Mouse (Mus musculus) megakaryocyte-erythroid progenitor cell, adult 5-6 weeks (primary cell): ENCODE measurements around the gene Gpr158. TPM values are rescaled to one million over a fixed set of nuclear protein-coding genes. Genes with fewer than 3 reads are reported as not detected.

Source experiments
- ATAC-seq: replicated peaks from 2 replicates; pipeline ENCODE4 v1.8.0; 2016; ENCODE audit warnings: mild to moderate bottlenecking, inconsistent platforms; ENCODE audit not compliant: severe bottlenecking, poor library complexity, low FRiP score, low TSS enrichment
- total RNA-seq, 2 experiments: library from RNA; stranded (forward) in 1 of 2; stranded (reverse) in 1 of 2; fragments of 200-1000, 215-1000 nt in 1 of 2; fragments of >200 nt in 1 of 2; fragmentation: Nextera tagmentation in 1 of 2; gene quantifications; 2 replicates each; pipeline ENCODE4 v1.2.3; 2014 to 2017

Gene Gpr158
- total RNA-seq, 2 experiments from 2014 or later, result not detected

DNA sequence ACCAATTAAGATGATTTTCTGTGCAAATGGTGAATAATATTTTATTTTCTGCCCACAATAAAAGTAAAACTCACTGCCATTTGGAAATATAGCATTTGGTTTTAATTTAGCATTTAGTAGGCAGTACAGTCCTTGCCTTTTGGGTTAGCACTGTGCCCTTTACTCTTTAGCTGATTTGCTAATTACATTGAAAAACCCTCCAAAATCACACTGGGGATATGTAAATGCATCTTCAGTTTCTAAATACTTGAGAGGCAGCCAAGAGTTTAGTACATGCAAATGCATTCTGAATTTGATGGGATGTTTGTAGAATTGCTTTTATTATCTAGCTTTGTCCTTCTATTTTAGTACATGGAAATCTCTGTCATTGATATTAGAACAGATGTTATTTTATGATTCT, 163.4 kb downstream of the Gpr158 start:
- ATAC-seq, result no peak

DNA sequence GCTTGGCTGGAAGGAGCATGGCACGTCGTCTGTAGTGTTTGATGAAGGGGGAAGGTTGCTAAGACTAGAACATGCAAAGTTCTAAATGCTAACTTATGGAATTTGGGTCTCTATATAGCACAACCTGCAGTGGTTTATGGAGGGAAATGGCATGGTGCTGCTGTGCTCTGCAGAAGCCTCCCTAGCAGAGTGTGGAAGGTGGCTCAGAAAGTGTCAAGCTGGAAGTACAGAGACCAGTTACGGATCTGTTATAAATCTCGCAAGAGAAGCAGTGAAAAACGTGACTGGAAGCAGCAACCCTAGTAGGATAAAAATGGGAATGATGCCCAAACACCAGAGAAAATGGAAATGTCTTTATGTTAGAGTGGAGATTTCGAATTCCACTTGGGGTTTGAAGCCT, 251.8 kb downstream of the Gpr158 start:
- ATAC-seq, result no peak

DNA sequence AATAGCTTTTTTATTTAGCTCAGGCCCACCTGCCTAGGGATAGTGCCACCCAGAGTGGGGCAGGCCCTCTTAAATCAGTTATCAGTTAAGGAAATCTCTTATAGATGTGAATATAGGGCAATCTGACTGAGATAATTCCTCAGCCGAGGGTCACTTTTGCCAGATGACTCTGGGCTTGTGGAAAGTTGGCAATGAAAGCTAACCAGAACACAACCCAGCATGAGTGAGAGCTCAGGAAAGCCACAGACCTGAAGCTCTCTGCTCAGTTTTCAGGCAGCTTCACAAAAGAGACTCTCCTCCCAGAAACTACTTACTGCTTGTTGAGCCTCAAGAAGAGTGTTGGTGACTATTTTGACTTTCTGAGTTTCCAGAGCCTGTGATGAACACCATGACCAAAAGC, 264.8 kb downstream of the Gpr158 start:
- no peak for ATAC-seq

DNA sequence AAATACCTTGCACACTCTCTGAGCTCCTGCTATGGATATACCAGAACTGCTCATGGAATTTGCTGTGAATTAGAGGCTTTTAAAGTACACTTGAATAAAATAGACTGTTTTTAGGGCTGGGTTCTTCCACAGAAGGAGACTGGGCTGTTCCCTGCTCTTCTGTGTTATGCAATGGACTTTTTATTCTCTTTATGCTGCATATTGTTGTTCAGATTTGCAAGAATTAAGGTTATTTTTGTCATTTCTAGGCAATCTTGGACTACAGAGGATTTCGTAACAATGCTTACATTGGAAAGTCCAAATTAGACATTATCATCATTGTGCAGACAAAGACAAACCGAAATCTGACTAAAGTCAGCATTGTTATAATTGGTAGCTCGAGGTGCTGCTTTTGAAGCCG, 298.4 kb downstream of the Gpr158 start:
- ATAC-seq, result no peak

DNA sequence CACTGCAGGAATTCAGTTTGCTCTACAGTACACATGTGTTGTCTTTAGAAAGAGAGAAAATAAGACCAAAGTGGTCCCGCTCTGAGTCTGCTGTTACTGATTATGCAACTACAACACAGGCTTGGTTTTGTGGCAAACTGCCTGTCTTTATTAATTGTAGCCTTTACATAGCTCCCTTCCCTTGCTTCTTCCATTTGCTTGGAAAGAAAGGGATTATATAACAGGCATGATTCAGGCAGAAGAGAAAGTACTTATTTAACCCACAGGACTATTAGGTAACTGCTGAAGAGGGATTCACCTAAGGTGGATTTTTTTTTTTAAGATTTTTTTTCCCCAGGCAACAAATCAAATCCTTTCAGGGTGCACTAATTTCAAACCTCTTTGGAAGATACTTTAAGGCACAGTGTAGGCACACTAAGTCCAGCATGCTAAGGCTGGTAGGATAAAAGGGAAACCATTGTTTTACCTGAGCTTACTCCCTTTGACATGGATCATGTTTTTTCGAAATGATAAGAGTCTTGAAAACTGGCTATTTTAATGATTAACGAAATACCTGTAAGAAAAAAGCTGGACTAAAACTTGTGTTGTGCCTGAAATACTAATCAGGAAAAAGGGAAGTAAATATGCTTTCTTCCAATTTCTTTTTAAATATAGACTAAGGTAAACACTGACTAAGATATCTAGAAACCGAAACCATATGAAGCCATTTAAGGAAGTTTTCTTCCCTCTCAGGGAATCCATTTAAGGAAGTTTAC, 308.9 kb downstream of the Gpr158 start:
- ATAC-seq, result no peak

DNA sequence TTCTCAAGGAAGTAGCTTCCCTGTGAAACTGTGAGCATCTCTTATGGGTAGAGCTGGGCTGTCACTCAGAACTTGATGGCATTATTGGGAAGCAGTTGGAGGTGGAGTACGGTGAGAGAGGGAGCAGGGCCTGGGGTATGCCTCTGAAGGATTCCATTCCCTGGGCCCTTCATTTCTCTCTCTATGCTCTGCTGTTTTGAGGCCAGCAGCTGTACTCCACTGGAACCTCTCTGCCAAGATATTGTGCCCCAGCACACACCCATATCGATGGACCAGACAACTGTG, 309.4 kb downstream of the Gpr158 start:
- ATAC-seq, result no peak

DNA sequence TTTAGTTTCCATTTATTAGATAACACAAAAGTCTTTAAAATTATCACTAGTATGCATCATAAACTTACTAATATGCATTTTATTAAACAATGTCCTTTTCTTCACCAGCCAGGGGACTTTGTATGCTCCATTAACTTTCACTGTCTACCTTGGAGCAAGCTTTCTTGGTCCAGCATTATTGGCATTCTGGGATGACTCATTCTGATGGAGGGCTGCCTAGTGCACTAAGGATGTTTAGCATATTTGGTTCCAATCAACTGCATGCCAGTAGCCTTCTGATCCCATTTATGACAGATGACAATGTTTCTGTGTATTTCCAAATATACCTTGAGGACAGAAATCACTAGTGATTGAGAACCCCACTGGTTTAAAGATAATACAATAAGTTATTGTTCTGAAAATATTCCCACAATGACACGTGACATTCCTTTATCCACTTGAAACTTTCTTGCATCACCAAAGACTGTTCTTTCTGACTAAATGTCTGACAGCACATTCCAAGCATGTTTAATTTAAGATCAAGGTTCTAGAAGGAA, 313.5 kb downstream of the Gpr158 start:
- ATAC-seq, result no peak

DNA sequence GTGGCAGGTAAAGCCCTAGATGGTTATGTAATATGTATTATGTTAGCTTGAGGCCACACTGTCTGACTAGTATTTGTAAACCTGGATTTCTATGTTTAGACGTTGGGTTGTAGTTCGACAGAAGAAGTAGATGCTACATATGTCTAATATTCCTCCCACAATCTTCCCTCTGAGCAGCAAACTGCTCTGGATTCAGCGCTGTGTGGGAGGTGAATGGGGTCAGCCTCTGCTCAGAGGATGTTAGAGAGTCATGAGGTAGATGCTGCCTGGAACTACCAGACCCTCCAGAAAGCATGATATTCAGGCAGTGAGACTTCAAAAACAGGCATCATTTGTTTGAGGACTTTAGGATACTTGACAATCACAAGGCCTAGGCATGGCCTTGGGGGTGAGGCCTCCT, 317.4 kb downstream of the Gpr158 start:
- ATAC-seq, result no peak

DNA sequence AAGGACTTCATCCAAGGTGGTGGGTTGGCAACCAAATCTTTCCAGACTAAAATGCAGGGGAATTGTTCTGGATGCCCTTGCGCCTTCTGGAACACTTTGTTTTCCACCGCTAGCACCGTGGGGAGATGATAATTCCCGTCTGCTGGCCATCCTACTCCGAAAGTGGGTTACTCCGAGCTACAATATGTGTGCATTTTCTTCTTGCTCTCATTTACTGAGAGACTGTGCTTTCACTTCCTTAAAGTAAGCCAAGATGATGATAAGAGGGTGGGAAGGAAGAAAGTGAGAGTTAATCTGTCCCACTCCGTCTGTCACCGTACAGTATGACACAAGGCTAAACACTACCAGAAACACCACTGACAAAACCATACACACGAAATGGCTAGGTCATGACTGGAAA, 325.8 kb downstream of the Gpr158 start:
- no peak for ATAC-seq

DNA sequence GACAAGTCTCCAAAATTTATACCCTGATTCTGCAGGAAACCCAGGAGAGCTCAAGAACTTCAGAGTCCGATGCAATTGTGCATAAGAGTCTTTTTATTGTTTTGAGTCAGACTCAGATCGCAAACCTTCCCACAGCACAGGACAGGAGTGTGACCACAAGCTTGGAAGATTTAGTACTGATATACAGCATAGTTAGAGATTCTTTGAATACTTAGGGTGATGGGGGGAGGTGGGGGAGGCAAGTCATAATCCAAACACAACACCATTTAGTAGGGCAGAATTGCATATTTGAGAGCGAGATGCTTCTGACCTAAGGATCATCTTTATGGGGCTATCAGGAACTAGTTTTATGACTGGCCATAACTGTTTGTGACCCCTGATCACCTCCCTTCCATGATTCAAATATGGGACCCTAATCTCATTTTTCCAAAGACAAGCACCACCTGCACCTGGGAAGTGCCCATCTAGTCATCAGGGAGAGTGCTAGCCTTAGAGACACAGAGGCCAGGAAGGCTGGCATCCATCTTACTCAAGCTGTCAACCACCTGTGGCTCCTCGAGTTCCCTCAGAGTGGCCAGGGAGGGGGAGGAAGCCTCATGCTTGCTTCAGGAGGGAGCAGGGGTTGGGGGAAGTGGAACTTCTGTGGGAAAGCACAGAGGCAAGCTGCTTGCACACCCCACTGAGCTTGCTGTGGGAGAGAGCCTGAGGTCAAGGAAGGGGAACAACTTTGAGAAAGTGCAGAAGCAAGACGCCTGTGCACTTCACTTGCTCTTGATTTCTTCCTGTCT, 326.7 kb downstream of the Gpr158 start:
- no peak for ATAC-seq

DNA sequence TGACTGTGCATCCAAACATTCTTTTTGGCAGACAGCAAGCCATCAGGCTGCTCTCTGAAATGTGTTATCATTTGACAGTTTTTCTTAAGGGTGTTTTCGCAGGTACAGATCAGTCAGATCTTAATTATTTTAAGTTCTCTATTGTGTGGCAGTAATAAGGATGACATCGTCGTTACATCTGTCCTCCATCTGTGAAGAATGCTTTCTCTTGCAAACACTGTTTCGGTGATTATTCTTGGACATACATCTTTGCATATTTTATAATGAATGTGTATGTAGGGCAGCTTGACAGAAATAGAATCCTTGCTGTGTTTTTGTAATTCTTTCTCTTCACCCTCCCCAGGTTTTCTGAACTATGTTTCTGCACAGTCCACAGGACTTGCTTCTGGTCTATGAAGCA, 360.7 kb downstream of the Gpr158 start:
- ATAC-seq, result no peak

DNA sequence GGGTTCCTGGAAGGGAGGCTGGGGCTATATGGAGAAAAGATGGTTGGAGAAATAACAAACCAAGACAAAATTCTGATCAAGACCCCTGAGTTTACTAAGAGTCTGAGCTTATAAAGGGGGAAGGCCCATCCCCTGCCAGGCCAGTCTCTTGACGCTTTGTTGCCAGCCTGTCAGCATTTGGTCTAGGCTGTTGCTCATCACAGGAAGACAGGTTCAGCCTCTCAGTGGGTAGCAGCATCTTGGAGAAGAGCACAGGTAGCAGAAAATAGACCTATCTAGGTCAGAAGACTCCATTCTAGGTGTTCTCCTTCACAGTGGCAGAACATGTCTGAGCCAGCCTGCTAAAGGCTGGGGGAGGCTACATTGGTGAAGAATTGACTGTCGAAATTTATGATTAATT, 416.4 kb downstream of the Gpr158 start:
- no peak for ATAC-seq

DNA sequence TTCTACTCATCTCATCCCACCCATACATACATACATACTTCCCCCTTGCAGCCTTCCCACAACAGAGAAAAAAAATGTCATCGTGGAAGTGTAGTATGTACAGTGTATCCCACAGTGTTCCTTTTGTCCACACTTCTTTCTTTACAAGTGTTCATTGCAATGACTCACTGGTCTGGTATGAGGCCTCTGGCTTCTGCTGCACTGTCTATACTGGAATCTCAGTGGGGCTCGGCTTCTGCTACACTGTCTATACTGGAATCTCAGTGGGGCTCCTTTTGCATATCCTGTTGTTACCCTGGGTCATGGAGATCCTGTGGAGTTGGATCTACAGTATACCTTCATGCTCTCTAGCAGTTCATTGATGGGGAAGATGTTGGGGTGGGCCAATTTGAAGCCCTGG, 425.8 kb downstream of the Gpr158 start:
- ATAC-seq, result no peak

DNA sequence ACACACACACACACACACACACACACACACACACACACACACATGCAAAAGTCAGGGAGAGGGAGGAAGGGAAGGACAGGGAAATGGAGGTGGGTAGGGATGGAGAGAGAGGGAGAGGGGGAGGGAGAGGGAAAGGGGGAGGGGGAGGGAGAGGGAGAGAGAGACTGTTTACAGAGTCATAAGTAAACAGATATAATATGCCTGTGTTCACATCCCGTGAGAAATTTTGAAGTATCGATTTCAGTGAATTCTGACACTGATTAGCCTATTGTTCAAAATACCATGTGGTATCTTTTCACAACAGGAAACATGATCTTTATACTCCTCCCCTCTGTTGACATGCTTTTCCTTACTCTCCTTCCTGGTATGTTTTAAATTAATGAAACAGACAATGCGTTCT, 432.3 kb downstream of the Gpr158 start:
- no peak for ATAC-seq

DNA sequence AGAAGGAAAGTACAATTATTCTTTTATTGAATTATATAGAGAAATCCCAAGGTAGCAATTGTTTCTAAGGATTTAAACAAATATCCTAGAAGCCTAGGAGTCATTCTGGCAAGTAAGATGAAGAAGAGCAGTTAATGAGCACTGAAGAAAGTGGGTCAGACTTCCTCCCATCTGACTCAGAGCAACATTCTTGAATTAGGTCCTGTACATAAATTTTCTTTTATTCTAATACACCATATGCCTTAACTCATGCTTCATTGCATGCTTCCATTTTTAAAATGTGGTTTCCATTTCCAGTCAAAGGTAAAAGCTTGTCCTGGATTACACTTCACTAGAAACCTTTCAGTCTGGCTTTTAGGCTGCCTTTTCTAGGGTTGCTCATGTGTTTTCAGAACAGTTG, 432.7 kb downstream of the Gpr158 start:
- no peak for ATAC-seq

DNA sequence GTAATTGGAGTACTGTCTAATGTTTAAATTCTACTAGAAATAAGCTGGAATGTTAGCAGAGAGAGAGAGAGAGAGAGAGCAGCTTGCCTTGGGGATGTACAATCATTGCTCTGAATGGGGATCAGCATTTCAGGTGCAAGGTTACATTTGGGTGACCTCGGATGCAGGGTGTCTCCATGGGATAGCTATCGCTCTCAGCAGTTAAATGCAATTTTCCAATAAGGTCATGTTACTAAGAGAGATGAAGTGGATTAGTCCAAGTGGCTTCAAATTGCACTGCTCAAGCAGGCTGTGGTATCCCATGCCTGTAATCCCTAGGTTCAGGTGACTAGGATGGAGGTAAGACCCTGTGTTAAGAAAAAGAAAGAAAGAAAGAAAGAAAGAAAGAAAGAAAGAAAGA, 441.2 kb downstream of the Gpr158 start:
- ATAC-seq, result no peak

DNA sequence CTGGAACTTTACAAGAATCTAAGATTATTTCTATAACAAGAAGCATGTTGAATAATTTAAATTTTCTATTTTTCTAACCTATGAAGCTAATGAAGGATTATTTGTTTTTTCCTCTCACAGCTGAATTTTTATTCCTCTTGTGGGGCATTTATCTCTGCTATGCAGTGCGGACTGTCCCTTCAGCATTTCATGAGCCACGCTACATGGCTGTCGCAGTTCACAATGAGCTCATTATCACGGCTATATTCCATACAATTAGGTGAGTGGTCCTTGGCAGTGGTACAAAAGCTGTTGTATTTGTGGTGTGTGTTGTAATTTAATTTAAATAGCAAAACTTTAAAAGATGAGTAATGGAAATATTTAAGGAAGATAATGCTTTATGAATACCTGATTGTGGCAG, 443.1 kb downstream of the Gpr158 start:
- ATAC-seq, result no peak

DNA sequence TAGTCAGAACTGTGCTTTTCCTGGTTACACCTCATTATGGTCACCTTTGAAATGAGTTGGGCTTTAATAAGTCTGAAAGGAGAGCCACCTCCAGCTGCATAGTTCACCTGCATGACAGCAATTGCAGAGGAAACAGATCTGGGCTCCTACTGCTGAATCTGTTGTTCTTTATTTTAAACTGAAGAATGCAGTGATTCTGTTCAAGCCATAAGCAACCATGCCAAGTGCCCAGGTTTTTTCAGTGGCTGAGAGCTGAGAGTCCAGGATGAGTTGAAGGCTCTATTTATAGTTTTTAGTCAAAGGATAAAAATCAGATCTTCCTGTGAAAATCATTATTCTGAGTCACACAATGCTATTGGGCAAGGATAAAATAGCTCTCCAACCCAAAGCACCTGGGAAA, 496.7 kb downstream of the Gpr158 start:
- ATAC-seq, result no peak
